Mouse (Mus musculus) midbrain, postnatal 0 days (tissue): ENCODE measurements around the gene Gbf1. TPM values are rescaled to one million over a fixed set of nuclear protein-coding genes. Genes with fewer than 3 reads are reported as not detected.
A peak's percentile ranks its signal among the peaks of the same experiment; 100 is the strongest.

Source experiments
- ATAC-seq: fragments of 200-750 bp; cut with Nextera tagmentation; 2 replicates; pipeline ENCODE4 v1.8.0; 2017; ENCODE audit warnings: moderate number of reproducible peaks, mild to moderate bottlenecking, moderate TSS enrichment, moderate library complexity; ENCODE audit not compliant: low FRiP score
- DNase-seq: peaks from one replicate; pipeline ENCODE4 v3.0.0-alpha.2; 2015; ENCODE audit warnings: low spot score
- H3K27ac ChIP-seq: fragments of 300-500 bp; sonication (generic); 2 replicates; pipeline ENCODE4 v1.5.1; 2014; ENCODE audit warnings: low read depth, mild to moderate bottlenecking, low read length, mixed read lengths
- H3K27me3 ChIP-seq: fragments of 300-500 bp; sonication (generic); 2 replicates; pipeline ENCODE4 v1.6.1; 2014; ENCODE audit warnings: low read length, control low read depth, mixed read lengths; ENCODE audit not compliant: insufficient read depth
- H3K36me3 ChIP-seq: fragments of 300-500 bp; sonication (generic); 2 replicates; pipeline ENCODE4 v1.6.1; 2014; ENCODE audit warnings: low read length, control low read depth, mixed read lengths; ENCODE audit not compliant: insufficient read depth
- H3K4me1 ChIP-seq: fragments of 300-500 bp; sonication (generic); 2 replicates; pipeline ENCODE4 v1.6.1; 2014; ENCODE audit warnings: mild to moderate bottlenecking, control low read depth, antibody characterized with exemption, low read length, mixed read lengths; ENCODE audit not compliant: insufficient read depth
- H3K4me2 ChIP-seq: fragments of 300-500 bp; sonication (generic); 2 replicates; pipeline ENCODE4 v1.6.1; 2014; ENCODE audit warnings: low read depth, mild to moderate bottlenecking, low read length, mixed read lengths; ENCODE audit not compliant: poor library complexity, severe bottlenecking
- H3K4me3 ChIP-seq: fragments of 300-500 bp; sonication (generic); 2 replicates; pipeline ENCODE4 v1.5.1; 2014; ENCODE audit warnings: low read depth, mild to moderate bottlenecking, low read length, moderate library complexity
- H3K9ac ChIP-seq: fragments of 300-500 bp; sonication (generic); replicated peaks from 2 replicates; pipeline ENCODE4 v1.6.1; 2014; ENCODE audit warnings: mild to moderate bottlenecking, low read length, moderate library complexity, mixed read lengths; ENCODE audit not compliant: poor library complexity, severe bottlenecking
- H3K9me3 ChIP-seq: fragments of 300-500 bp; sonication (generic); 2 replicates; pipeline ENCODE4 v1.6.1; 2016; ENCODE audit warnings: low read length, control low read depth
- CTCF ChIP-seq: IDR thresholded peaks from 2 replicates; pipeline ENCODE4 v1.5.1; 2016; ENCODE audit warnings: antibody characterized with exemption, mild to moderate bottlenecking
- WGBS: fragments of 180-500 bp; shearing (Covaris S2); extraction: QIAGEN DNeasy Blood & Tissue Kit; methylation state at CpG from one replicate; pipeline ENCODE4 v1.1.7; 2014; 5-methylcytosine and 5-hydroxymethylcytosine counted together
- polyA plus RNA-seq: library from polyadenylated mRNA; unstranded; fragments of >200 nt; fragmentation: Nextera tagmentation; extraction: Ambion mirVana; gene quantifications from 2 replicates; pipeline ENCODE4 v1.2.1, GENCODE M21; 2015
- total RNA-seq: library from RNA; depleted of rRNA; stranded (reverse); fragments of >200 nt; gene quantifications from 2 replicates; pipeline ENCODE4 v1.2.3, GENCODE M21; 2014

Gbf1 gene
- total and polyA plus RNA-seq, 2 experiments from 2014 or later, result 51.6 to 59.8 TPM

- WGBS, result 95% methylated on average over 11 of the region's 11 CpGs
- no peaks in the 10 kb centered on the region for H3K4me1 ChIP-seq
Observed at GRCm38 (mm10) chr19:46282081-46282849, 130.0 kb downstream of the Gbf1 start.

DNA sequence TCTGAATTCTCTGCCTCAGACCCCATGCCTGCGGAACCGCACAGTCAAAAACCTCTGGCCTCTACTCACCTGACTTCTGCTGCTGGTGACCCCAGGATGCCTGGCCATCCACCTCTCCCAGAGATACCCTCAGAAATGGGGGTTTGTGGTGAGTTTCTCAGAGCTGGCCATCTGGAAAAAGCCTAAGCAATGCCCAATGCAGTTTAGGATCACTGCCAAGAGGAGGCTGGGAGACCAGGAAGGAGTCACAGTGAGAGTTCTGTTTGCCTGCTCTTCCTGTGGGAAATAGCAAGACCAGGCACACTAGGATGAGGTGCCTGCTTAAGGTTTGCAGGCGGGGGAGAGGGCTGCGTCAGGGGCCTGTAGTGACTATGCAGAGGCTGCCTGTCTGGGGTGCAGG, 132.4 kb downstream of the Gbf1 start:
- Histone ChIP-seq H3K27ac (no peak overlapping the region), H3K36me3 (peaks cover 62% of the 10 kb centered on the region)
- TF ChIP-seq CTCF, result no peak

More at GRCm38 (mm10) chr19:46282081-46282849, 130.0 kb downstream of the Gbf1 start:
- Histone ChIP-seq H3K9me3 (no peaks in the 10 kb centered on the region), H3K9ac (no peak overlapping the region), H3K4me2 (no peak overlapping the region), H3K4me3 (no peak overlapping the region), H3K27me3 (no peaks in the 10 kb centered on the region), H3K36me3 (peaks cover 74% of the 10 kb centered on the region), H3K27ac (no peak overlapping the region)
- ATAC-seq (no peak), DNase-seq (no peak)
- TF ChIP-seq CTCF, result peak; percentile 38

GRCm38 (mm10) chr19:46285631-46286030, 133.3 kb downstream of the Gbf1 start:
- Histone ChIP-seq H3K9ac (no peak overlapping the region), H3K27ac (no peak overlapping the region), H3K4me3 (no peak overlapping the region), H3K4me1 (no peaks in the 10 kb centered on the region), H3K4me2 (no peak overlapping the region), H3K27me3 (no peaks in the 10 kb centered on the region), H3K9me3 (no peaks in the 10 kb centered on the region), H3K36me3 (peaks cover 53% of the 10 kb centered on the region)
- ATAC-seq, result no peak
- no peak for DNase-seq
- WGBS, result 90% methylated on average over 7 of the region's 7 CpGs
- TF ChIP-seq CTCF, result no peak

More for the DNA sequence above, 132.4 kb downstream of the Gbf1 start:
- H3K4me1 ChIP-seq, result no peaks in the 10 kb centered on the region
- DNase-seq (no peak), ATAC-seq (no peak)
- no peak overlapping the region for H3K4me3 ChIP-seq
- H3K9ac ChIP-seq, result no peak overlapping the region
- WGBS, result 95% methylated on average over 4 of the region's 4 CpGs
- no peaks in the 10 kb centered on the region for H3K9me3 ChIP-seq
- H3K4me2 ChIP-seq, result no peak overlapping the region
- H3K27me3 ChIP-seq, result no peaks in the 10 kb centered on the region

DNA sequence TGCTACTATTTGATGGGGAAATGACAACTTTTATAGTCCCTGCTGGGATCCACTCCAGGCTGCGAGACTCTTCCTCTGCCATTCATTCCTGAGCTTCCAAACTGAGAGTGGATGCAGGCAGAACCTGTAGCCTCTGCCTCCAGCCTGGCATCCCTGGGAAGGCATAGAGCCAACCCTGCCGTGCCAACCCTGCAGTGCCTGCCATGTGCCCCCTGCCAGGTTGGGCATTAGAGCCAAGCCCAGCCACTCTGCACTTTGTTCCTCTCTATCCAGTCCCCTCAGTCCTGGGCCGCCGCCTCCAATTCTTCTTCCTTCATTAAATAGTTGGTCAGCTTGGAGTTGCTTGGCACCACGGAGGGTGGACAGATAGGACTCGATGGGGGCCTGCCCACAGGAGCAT, 133.7 kb downstream of the Gbf1 start:
- TF ChIP-seq CTCF, result no peak
- Histone ChIP-seq H3K27me3 (no peaks in the 10 kb centered on the region), H3K4me3 (no peak overlapping the region), H3K27ac (no peak overlapping the region), H3K4me1 (no peaks in the 10 kb centered on the region), H3K36me3 (peaks cover 53% of the 10 kb centered on the region), H3K9me3 (no peaks in the 10 kb centered on the region), H3K9ac (no peak overlapping the region), H3K4me2 (no peak overlapping the region)
- ATAC-seq (no peak), DNase-seq (peak; percentile 19)
- 90% methylated on average over 6 of the region's 6 CpGs for WGBS

GRCm38 (mm10) chr19:46286926-46287325, 134.6 kb downstream of the Gbf1 start:
- H3K36me3 ChIP-seq, result peaks cover 44% of the 10 kb centered on the region
- no peak overlapping the region for H3K4me2 ChIP-seq
- 93% methylated on average over 3 of the region's 3 CpGs for WGBS
- no peak overlapping the region for H3K27ac ChIP-seq
- no peaks in the 10 kb centered on the region for H3K9me3 ChIP-seq
- DNase-seq (no peak), ATAC-seq (no peak)
- H3K9ac ChIP-seq, result no peak overlapping the region
- no peaks in the 10 kb centered on the region for H3K4me1 ChIP-seq
- H3K4me3 ChIP-seq, result no peak overlapping the region
- no peak for TF ChIP-seq CTCF
- no peaks in the 10 kb centered on the region for H3K27me3 ChIP-seq

GRCm38 (mm10) chr19:46287566-46287965, 135.3 kb downstream of the Gbf1 start:
- DNase-seq, result no peak
- H3K9me3 ChIP-seq, result no peaks in the 10 kb centered on the region
- H3K36me3 ChIP-seq, result peaks cover 38% of the 10 kb centered on the region
- 89% methylated on average over 3 of the region's 3 CpGs for WGBS
- H3K9ac ChIP-seq, result no peak overlapping the region
- ATAC-seq, result no peak
- no peak for TF ChIP-seq CTCF
- H3K4me1 ChIP-seq, result no peaks in the 10 kb centered on the region
- H3K27ac ChIP-seq, result no peak overlapping the region
- H3K27me3 ChIP-seq, result no peaks in the 10 kb centered on the region
- H3K4me2 ChIP-seq, result no peak overlapping the region
- no peak overlapping the region for H3K4me3 ChIP-seq
